Comparison of ENCODE assay signal across 24 mouse cellular contexts in genomic region chr9:38874880-38875279, GRCm38 (mm10). TPM values are rescaled to one million over a fixed set of nuclear protein-coding genes. Genes with fewer than 3 reads are reported as not detected.
DNase-seq lines count a peak whose midpoint lies in the region; TF ChIP-seq lines count a peak whose summit lies in the region.
"Not testable (repeated sequence)": the region's sequence is repeated elsewhere in the genome, so short reads cannot be mapped to it uniquely, and the experiment has no call there.
"Had no signal": no experiment of that assay in that cellular context is flagged by ENCODE, and none has a peak within 500 bp of the region (broad histone marks: within the 10 kb centered on the region; RNA-seq: fewer than 3 reads in every experiment).

No protein-coding gene starts in this region.

- H3K9me3 ChIP-seq in E14TG2a.4 (ENCODE audit: low read length); ES-Bruce4 (replicated peaks; ENCODE audit: control insufficient read depth, insufficient read depth, low read length, poor library complexity, severe bottlenecking); ES-E14 (ENCODE audit: control insufficient read depth, insufficient read depth, low read depth, low read length): not testable (repeated sequence)

- H3K4me3 ChIP-seq in E14TG2a.4 (replicated peaks; ENCODE audit: low read length) = peak overlapping the region; percentile 39; the same call in 1 of the 2 replicates
- H3K4me3 ChIP-seq in ES-Bruce4 (ENCODE audit: low read depth, low read length); ES-E14 (ENCODE audit: insufficient read depth in 1 of 2, low read depth in 1 of 2, low read length in 2 of 2, poor library complexity in 1 of 2, severe bottlenecking in 1 of 2): not testable (repeated sequence)

- TF ChIP-seq POLR2A in ES-Bruce4 (IDR thresholded peaks at IDR 0.05; ENCODE audit: insufficient read depth, low read length) = not testable (repeated sequence)

- H3K4me1 ChIP-seq in E14TG2a.4 (replicated peaks; ENCODE audit: low read depth, low read length) = peaks cover 37% of the 10 kb centered on the region
- H3K4me1 ChIP-seq in ES-Bruce4 (ENCODE audit: control insufficient read depth, insufficient read depth, low read length); ES-E14 (ENCODE audit: control insufficient read depth in 2 of 2, insufficient read depth in 2 of 2, low read length in 2 of 2, poor library complexity in 1 of 2): not testable (repeated sequence)

- H3K9ac ChIP-seq in ES-Bruce4 (ENCODE audit: low read depth, poor library complexity, severe bottlenecking); ES-E14 (ENCODE audit: insufficient read depth, low read depth, low read length, poor library complexity, severe bottlenecking): not testable (repeated sequence)

- DNase-seq in ES-CJ7 (ENCODE audit: low read depth, low spot score) = peak; percentile 90
- peak; percentile 40 for DNase-seq in ES-E14 (ENCODE audit: low read depth, low spot score)
- DNase-seq in R1 (ENCODE audit: low read depth, low spot score) = peak; percentile 87
- DNase-seq in WW6 (ENCODE audit: low read depth, low spot score) = peak; percentile 11
- peak; percentile 55 for DNase-seq in ZHBTc4 (ENCODE audit: low read depth, low spot score)

- not testable (repeated sequence) for TF ChIP-seq EP300 in ES-Bruce4 (IDR thresholded peaks at IDR 0.05; ENCODE audit: insufficient read depth, low read depth, low read length)

- peak overlapping the region; percentile 61; the same call in 1 of the 2 replicates for H3K27ac ChIP-seq in ES-Bruce4 (ENCODE audit: insufficient read depth, low read length)
- H3K27ac ChIP-seq in ES-E14 (ENCODE audit: insufficient read depth, low read depth, low read length, poor library complexity, severe bottlenecking) = not testable (repeated sequence)

- in situ Hi-C loops in ES-E14 (cut with MboI; ENCODE audit: low sequenced_read_pairs in 2 of 2, unreplicated experiment in 2 of 2) = not testable (repeated sequence)

- not testable (repeated sequence) for TF ChIP-seq CTCF in E14TG2a.4 (conservative IDR thresholded peaks at IDR 0.05; ENCODE audit: low read length); ES-Bruce4 (IDR thresholded peaks at IDR 0.05; ENCODE audit: low read depth, low read length)

- H3K27me3 ChIP-seq in E14TG2a.4 (ENCODE audit: insufficient read depth, low read length); ES-Bruce4 (ENCODE audit: control insufficient read depth, insufficient read depth, low read length, poor library complexity, severe bottlenecking): not testable (repeated sequence)

- not testable (repeated sequence) for H3K36me3 ChIP-seq in E14TG2a.4 (ENCODE audit: insufficient read depth, low read length); ES-Bruce4 (ENCODE audit: control insufficient read depth, insufficient read depth, low read length, poor library complexity, severe bottlenecking); ES-E14 (ENCODE audit: control insufficient read depth, insufficient read depth, low read length, poor library complexity, severe bottlenecking)

TF ChIP-seq in ES-E14, 5 proteins besides CTCF, POLR2A, EP300 and RAD21:
- peak; percentile 51; the same call in 1 of the 2 replicates for TF ChIP-seq CHD2 (IDR thresholded peaks at IDR 0.05; ENCODE audit: low read depth, low read length)

RNA-seq across cellular contexts. Expression of gene Olfr926, which starts 2.0 kb away (rescaled TPM):
- not detected in 2 replicates for polyA plus RNA-seq in ES-Bruce4 (2011; ENCODE audit: insufficient read depth, insufficient read length, low read depth, missing spikeins)
- total RNA-seq in ES-E14 (2012; rRNA removed) = not detected in 2 replicates
- total RNA-seq: adrenal gland, adult 18-20 months; adrenal gland, adult 2 months; adrenal gland, adult 8-10 months; adrenal gland, postnatal 10 days; adrenal gland, postnatal 14 days; adrenal gland, postnatal 25 days; adrenal gland, postnatal 36 days; adrenal gland, postnatal 4 days; CH12.LX; MEL had no signal
- polyA plus RNA-seq: activated CD4-positive, CD25-positive, alpha-beta regulatory T cell, adult 4 months; adrenal gland, adult 2 months; brain, embryonic 14.5 days; C2C12; CD4-positive, CD25-positive, alpha-beta regulatory T cell, adult 4 months; G1E; Patski had no signal

RNA-seq across cellular contexts. Expression of gene Olfr26, which starts 20.0 kb away (rescaled TPM):
- polyA plus RNA-seq in ES-Bruce4 (2011; ENCODE audit: insufficient read depth, insufficient read length, low read depth, missing spikeins) = not detected in 2 replicates
- not detected in 2 replicates for total RNA-seq in ES-E14 (2012; rRNA removed)
- total RNA-seq: adrenal gland, adult 18-20 months; adrenal gland, adult 2 months; adrenal gland, adult 8-10 months; adrenal gland, postnatal 10 days; adrenal gland, postnatal 14 days; adrenal gland, postnatal 25 days; adrenal gland, postnatal 36 days; adrenal gland, postnatal 4 days; CH12.LX; MEL had no signal
- polyA plus RNA-seq: activated CD4-positive, CD25-positive, alpha-beta regulatory T cell, adult 4 months; adrenal gland, adult 2 months; brain, embryonic 14.5 days; C2C12; CD4-positive, CD25-positive, alpha-beta regulatory T cell, adult 4 months; cerebellum, adult 2 months; G1E; Patski had no signal

RNA-seq across cellular contexts. Expression of gene Olfr924, which starts 30.6 kb away (rescaled TPM):
- polyA plus RNA-seq in ES-Bruce4 (2011; ENCODE audit: insufficient read depth, insufficient read length, low read depth, missing spikeins) = not detected in 2 replicates
- 0.37 TPM in 1 of 2 replicates, not detected in the other for total RNA-seq in ES-E14 (2012; rRNA removed)
- total RNA-seq: adrenal gland, adult 18-20 months; adrenal gland, adult 2 months; adrenal gland, adult 8-10 months; adrenal gland, postnatal 10 days; adrenal gland, postnatal 14 days; adrenal gland, postnatal 25 days; adrenal gland, postnatal 36 days; adrenal gland, postnatal 4 days; CH12.LX; MEL had no signal
- polyA plus RNA-seq: activated CD4-positive, CD25-positive, alpha-beta regulatory T cell, adult 4 months; adrenal gland, adult 2 months; brain, embryonic 14.5 days; C2C12; CD4-positive, CD25-positive, alpha-beta regulatory T cell, adult 4 months; cerebellum, adult 2 months; G1E; Patski had no signal

RNA-seq across cellular contexts. Expression of gene Olfr923, which starts 48.5 kb away (rescaled TPM):
- polyA plus RNA-seq in ES-Bruce4 (2011; ENCODE audit: insufficient read depth, insufficient read length, low read depth, missing spikeins) = not detected in 2 replicates
- not detected in 2 replicates for total RNA-seq in ES-E14 (2012; rRNA removed)
- total RNA-seq: adrenal gland, adult 18-20 months; adrenal gland, adult 2 months; adrenal gland, adult 8-10 months; adrenal gland, postnatal 10 days; adrenal gland, postnatal 14 days; adrenal gland, postnatal 25 days; adrenal gland, postnatal 36 days; adrenal gland, postnatal 4 days; CH12.LX; G1E; MEL had no signal
- polyA plus RNA-seq: activated CD4-positive, CD25-positive, alpha-beta regulatory T cell, adult 4 months; adrenal gland, adult 2 months; brain, embryonic 14.5 days; C2C12; CD4-positive, CD25-positive, alpha-beta regulatory T cell, adult 4 months; G1E; Patski had no signal

RNA-seq across cellular contexts. Expression of gene Olfr930, which starts 54.7 kb away (rescaled TPM):
- not detected in 2 replicates for polyA plus RNA-seq in ES-Bruce4 (2011; ENCODE audit: insufficient read depth, insufficient read length, low read depth, missing spikeins)
- not detected in 2 replicates for total RNA-seq in ES-E14 (2012; rRNA removed)
- total RNA-seq: adrenal gland, adult 18-20 months; adrenal gland, adult 2 months; adrenal gland, adult 8-10 months; adrenal gland, postnatal 10 days; adrenal gland, postnatal 14 days; adrenal gland, postnatal 25 days; adrenal gland, postnatal 36 days; adrenal gland, postnatal 4 days; CH12.LX; G1E; MEL had no signal
- polyA plus RNA-seq: activated CD4-positive, CD25-positive, alpha-beta regulatory T cell, adult 4 months; adrenal gland, adult 2 months; brain, embryonic 14.5 days; C2C12; CD4-positive, CD25-positive, alpha-beta regulatory T cell, adult 4 months; cerebellum, adult 2 months; G1E; Patski had no signal

Comparison
In these comparisons a context has a peak if more than half of its experiments do, and no peak if none do; other contexts are left out.
1. DNase-seq: peak in every context shown above with its lines; median percentile 90 in ES-CJ7; 87 in R1; 55 in ZHBTc4; 40 in ES-E14; 11 in WW6.